Mouse (Mus musculus): ENCODE results near the gene Spata25.

DNA sequence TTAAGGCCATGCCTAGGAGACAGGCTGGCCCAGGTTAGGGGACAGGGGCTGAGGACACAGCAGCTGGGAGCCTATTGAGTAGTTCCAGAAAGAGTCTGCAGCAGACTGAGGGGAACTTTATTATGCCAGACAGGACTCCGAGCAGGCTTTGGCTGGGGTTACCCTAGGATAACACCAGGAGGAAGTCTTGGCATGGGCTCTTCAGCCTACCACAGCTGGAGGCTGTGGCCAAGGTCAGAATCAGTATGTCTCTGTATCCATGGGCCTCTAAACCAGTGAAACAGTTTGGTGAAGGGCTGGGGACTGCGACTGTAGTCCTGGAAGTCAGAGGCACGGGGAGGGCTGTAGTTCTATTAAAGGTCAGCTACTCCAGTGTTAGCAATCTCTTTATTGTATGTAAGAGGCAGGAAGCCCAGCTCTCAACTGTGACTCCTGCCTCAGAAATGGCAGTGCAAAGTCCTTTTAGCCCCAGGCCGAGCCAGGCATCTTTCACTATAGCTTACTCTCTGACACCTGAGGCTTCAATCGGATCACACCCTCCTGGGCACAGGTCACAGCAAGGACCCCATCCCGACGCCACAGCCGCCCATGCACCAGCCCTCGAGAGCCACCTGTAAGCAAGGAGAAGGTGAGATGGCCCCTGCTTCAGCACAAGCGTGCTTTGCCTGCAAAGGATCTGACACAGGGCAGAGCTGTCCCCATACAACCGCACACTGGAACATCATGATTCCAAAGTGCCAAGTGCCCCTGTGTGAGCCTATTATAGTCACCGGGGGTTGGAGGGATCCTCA, 35.7 kb downstream of the Spata25 start:
- TF ChIP-seq CTCF (IDR thresholded peaks at IDR 0.05; ENCODE audit: control insufficient read depth, insufficient read depth, low read length) = no peak
- TF ChIP-seq POLR2A (IDR thresholded peaks at IDR 0.05; ENCODE audit: borderline replicate concordance, control insufficient read depth, low read depth, low read length) = no peak

Data from bone marrow, adult 2 months (tissue).